Mouse (Mus musculus): ENCODE measurements around the gene H60c.

GRCm38 (mm10) chr10:3257391-3257790, 10.2 kb downstream of the H60c start:
- no peak for TF ChIP-seq CTCF (IDR thresholded peaks at IDR 0.05; ENCODE audit: low read depth)
- no peak for TF ChIP-seq EP300 (IDR thresholded peaks at IDR 0.05; ENCODE audit: low read depth)
